Mouse (Mus musculus) forebrain, embryonic 12.5 days (tissue): ENCODE data around the gene Eml2. TPM values are rescaled to one million over a fixed set of nuclear protein-coding genes. Genes with fewer than 3 reads are reported as not detected.
A peak's percentile ranks its signal among the peaks of the same experiment; 100 is the strongest.

ENCODE experiments used
- ATAC-seq: fragments of 200-750 bp; cut with Nextera tagmentation; 2 replicates; pipeline ENCODE4 v1.8.0; 2017; ENCODE audit warnings: moderate TSS enrichment; ENCODE audit not compliant: low FRiP score
- H3K27ac ChIP-seq: fragments of 300-500 bp; sonication (generic); 2 replicates; pipeline ENCODE4 v1.5.1; 2016; ENCODE audit warnings: mild to moderate bottlenecking
- H3K27me3 ChIP-seq: fragments of 300-500 bp; sonication (generic); 2 replicates; pipeline ENCODE4 v1.6.1; 2016; ENCODE audit warnings: mild to moderate bottlenecking
- H3K36me3 ChIP-seq: fragments of 300-500 bp; sonication (generic); replicated peaks from 2 replicates; pipeline ENCODE4 v1.6.1; 2016; ENCODE audit warnings: mild to moderate bottlenecking
- H3K4me1 ChIP-seq: fragments of 300-500 bp; sonication (generic); 2 replicates; pipeline ENCODE4 v1.6.1; 2016
- H3K4me2 ChIP-seq: fragments of 300-500 bp; sonication (generic); 2 replicates; pipeline ENCODE4 v1.6.1; 2016; ENCODE audit warnings: mild to moderate bottlenecking, moderate library complexity
- H3K4me3 ChIP-seq: fragments of 300-500 bp; sonication (generic); replicated peaks from 2 replicates; pipeline ENCODE4 v1.5.1; 2016; ENCODE audit warnings: mild to moderate bottlenecking
- H3K9ac ChIP-seq: fragments of 300-500 bp; sonication (generic); 2 replicates; pipeline ENCODE4 v1.6.1; 2016; ENCODE audit warnings: mild to moderate bottlenecking
- H3K9me3 ChIP-seq: fragments of 300-500 bp; sonication (generic); 2 replicates; pipeline ENCODE4 v1.6.1; 2016
- WGBS: fragments of 180-500 bp; shearing (Covaris S2); methylation state at CpG from one replicate; pipeline ENCODE4 v1.1.7; 2016; 5-methylcytosine and 5-hydroxymethylcytosine counted together
- polyA plus RNA-seq: library from polyadenylated mRNA; unstranded; fragments of >200 nt; fragmentation: Nextera tagmentation; extraction: Ambion mirVana; gene quantifications from 2 replicates; pipeline ENCODE4 v1.2.1, GENCODE M21; 2016

The Eml2 gene
- polyA plus RNA-seq, 1 experiment from 2014 or later, result 6.5 TPM

- Histone ChIP-seq H3K27me3 (peaks cover 56% of the 10 kb centered on the region), H3K27ac (no peak overlapping the region), H3K4me1 (peaks cover 37% of the 10 kb centered on the region), H3K9ac (no peak overlapping the region), H3K4me2 (peak overlapping the region; percentile 34), H3K4me3 (no peak overlapping the region), H3K36me3 (no peaks in the 10 kb centered on the region), H3K9me3 (peaks cover 7% of the 10 kb centered on the region; the same call in 1 of the 2 replicates)
- 3% methylated on average over 13 of the region's 13 CpGs for whole genome bisulfite sequencing
- no peak for ATAC-seq
Measured at GRCm38 (mm10) chr7:19164978-19165377, 11.2 kb upstream of the Eml2 start.

GRCm38 (mm10) chr7:19165656-19166423, 10.4 kb upstream of the Eml2 start, which contains the start of gene Gipr:
Gene Gipr, minus strand, starts transcription at chr7:19166127.
- 12% methylated on average over 14 of the region's 14 CpGs for WGBS
- Histone ChIP-seq H3K9me3 (peaks cover 7% of the 10 kb centered on the region; the same call in 1 of the 2 replicates), H3K36me3 (no peaks in the 10 kb centered on the region), H3K27me3 (peaks cover 48% of the 10 kb centered on the region), H3K27ac (no peak within 1 kb of the TSS), H3K4me2 (peak within 1 kb of the TSS; percentile 37), H3K4me1 (peaks cover 33% of the 10 kb centered on the region), H3K9ac (0 out of 2 replicates have a peak within 1 kb of the TSS, but pooled peaks have one; percentile 9), H3K4me3 (0 out of 2 replicates have a peak within 1 kb of the TSS, but pooled peaks have one; percentile 1)
- peak; percentile 57 for ATAC-seq

GRCm38 (mm10) chr7:19166990-19167389, 9.2 kb upstream of the Eml2 start:
- Histone ChIP-seq H3K9ac (no peak overlapping the region), H3K9me3 (peaks cover 7% of the 10 kb centered on the region; the same call in 1 of the 2 replicates), H3K27me3 (peaks cover 44% of the 10 kb centered on the region), H3K27ac (no peak overlapping the region), H3K4me2 (no peak overlapping the region), H3K4me1 (peaks cover 36% of the 10 kb centered on the region), H3K36me3 (no peaks in the 10 kb centered on the region), H3K4me3 (no peak overlapping the region)
- 87% methylated on average over 3 of the region's 3 CpGs for WGBS
- ATAC-seq, result no peak

- H3K4me2 ChIP-seq, result no peak overlapping the region
- WGBS, result 58% methylated on average over 10 of the region's 10 CpGs
- no peak overlapping the region for H3K9ac ChIP-seq
- no peaks in the 10 kb centered on the region for H3K36me3 ChIP-seq
- ATAC-seq, result no peak
- H3K4me3 ChIP-seq, result no peak overlapping the region
- H3K4me1 ChIP-seq, result peaks cover 36% of the 10 kb centered on the region
- H3K9me3 ChIP-seq, result peaks cover 7% of the 10 kb centered on the region; the same call in 1 of the 2 replicates
- peaks cover 28% of the 10 kb centered on the region for H3K27me3 ChIP-seq
- H3K27ac ChIP-seq, result no peak overlapping the region
Measured at GRCm38 (mm10) chr7:19169506-19169905, 6.7 kb upstream of the Eml2 start.

- Histone ChIP-seq H3K4me1 (peaks cover 29% of the 10 kb centered on the region), H3K9ac (no peak overlapping the region), H3K36me3 (no peaks in the 10 kb centered on the region), H3K4me2 (no peak overlapping the region), H3K27me3 (peaks cover 26% of the 10 kb centered on the region), H3K4me3 (no peak overlapping the region), H3K9me3 (peaks cover 7% of the 10 kb centered on the region; the same call in 1 of the 2 replicates), H3K27ac (no peak overlapping the region)
- 71% methylated on average over 8 of the region's 8 CpGs for WGBS
- ATAC-seq, result no peak
Measured at GRCm38 (mm10) chr7:19170142-19170541, 6.1 kb upstream of the Eml2 start.

- Histone ChIP-seq H3K4me2 (no peak overlapping the region), H3K9me3 (peaks cover 7% of the 10 kb centered on the region; the same call in 1 of the 2 replicates), H3K27ac (no peak overlapping the region), H3K4me1 (peaks cover 36% of the 10 kb centered on the region), H3K4me3 (no peak overlapping the region), H3K9ac (no peak overlapping the region), H3K36me3 (no peaks in the 10 kb centered on the region), H3K27me3 (peaks cover 31% of the 10 kb centered on the region)
- ATAC-seq, result no peak
- 60% methylated on average over 8 of the region's 8 CpGs for WGBS
Measured at GRCm38 (mm10) chr7:19171831-19172230, 4.4 kb upstream of the Eml2 start.

GRCm38 (mm10) chr7:19172874-19173273, 3.3 kb upstream of the Eml2 start:
- WGBS, result 5% methylated on average over 17 of the region's 17 CpGs

GRCm38 (mm10) chr7:19176516-19176947, 311 bp downstream of the Eml2 start:
- 3% methylated on average over 17 of the region's 21 CpGs for WGBS
- Histone ChIP-seq H3K4me1 (peaks cover 63% of the 10 kb centered on the region), H3K9ac (peak overlapping the region; percentile 57), H3K36me3 (no peaks in the 10 kb centered on the region), H3K27me3 (peaks cover 75% of the 10 kb centered on the region), H3K9me3 (no peaks in the 10 kb centered on the region), H3K27ac (peak overlapping the region; percentile 61; the same call in 1 of the 2 replicates), H3K4me3 (peak overlapping the region; percentile 53), H3K4me2 (peak overlapping the region; percentile 71)
- ATAC-seq, result peak; percentile 33

More at GRCm38 (mm10) chr7:19172874-19173273, 3.3 kb upstream of the Eml2 start:
- Histone ChIP-seq H3K36me3 (no peaks in the 10 kb centered on the region), H3K4me3 (peak overlapping the region; percentile 32), H3K27me3 (peaks cover 41% of the 10 kb centered on the region), H3K9ac (peak overlapping the region; percentile 44), H3K9me3 (no peaks in the 10 kb centered on the region), H3K4me2 (peak overlapping the region; percentile 61), H3K4me1 (peaks cover 43% of the 10 kb centered on the region), H3K27ac (no peak overlapping the region)
- peak; percentile 36 for ATAC-seq

GRCm38 (mm10) chr7:19177216-19177615, 995 bp downstream of the Eml2 start:
- H3K27me3 ChIP-seq, result peaks cover 71% of the 10 kb centered on the region
- H3K4me2 ChIP-seq, result peak overlapping the region; percentile 71
- WGBS, result 66% methylated on average over 7 of the region's 7 CpGs
- H3K9me3 ChIP-seq, result no peaks in the 10 kb centered on the region
- H3K4me1 ChIP-seq, result peaks cover 61% of the 10 kb centered on the region
- H3K9ac ChIP-seq, result no peak overlapping the region; the same call in 1 of the 2 replicates
- H3K4me3 ChIP-seq, result peak overlapping the region; percentile 53
- no peaks in the 10 kb centered on the region for H3K36me3 ChIP-seq
- no peak overlapping the region for H3K27ac ChIP-seq
- ATAC-seq, result no peak

GRCm38 (mm10) chr7:19178035-19178434, 1.8 kb downstream of the Eml2 start:
- H3K36me3 ChIP-seq, result no peaks in the 10 kb centered on the region
- peak overlapping the region; percentile 49 for H3K4me2 ChIP-seq
- peaks cover 55% of the 10 kb centered on the region for H3K4me1 ChIP-seq
- H3K9me3 ChIP-seq, result no peaks in the 10 kb centered on the region
- H3K27ac ChIP-seq, result no peak overlapping the region
- WGBS, result 6% methylated on average over 18 of the region's 18 CpGs
- H3K9ac ChIP-seq, result no peak overlapping the region
- H3K4me3 ChIP-seq, result peak overlapping the region; percentile 15
- peaks cover 69% of the 10 kb centered on the region for H3K27me3 ChIP-seq
- no peak for ATAC-seq

GRCm38 (mm10) chr7:19178443-19179092, 2.3 kb downstream of the Eml2 start:
- H3K4me1 ChIP-seq, result peaks cover 55% of the 10 kb centered on the region

GRCm38 (mm10) chr7:19179173-19179572, 3.0 kb downstream of the Eml2 start:
- Histone ChIP-seq H3K4me2 (peak overlapping the region; percentile 49), H3K9ac (peak overlapping the region; percentile 5), H3K27ac (no peak overlapping the region), H3K27me3 (peaks cover 64% of the 10 kb centered on the region), H3K9me3 (no peaks in the 10 kb centered on the region), H3K36me3 (0 out of 2 replicates have a peak, but pooled peaks cover 4% of the 10 kb centered on the region), H3K4me1 (peaks cover 57% of the 10 kb centered on the region), H3K4me3 (peak overlapping the region; percentile 30)
- WGBS, result under 1% methylated on average over 32 of the region's 32 CpGs
- ATAC-seq, result no peak

More at GRCm38 (mm10) chr7:19178443-19179092, 2.3 kb downstream of the Eml2 start:
- H3K9ac ChIP-seq, result 0 out of 2 replicates have a peak overlapping the region, but pooled peaks have one; percentile 5
- H3K27me3 ChIP-seq, result peaks cover 66% of the 10 kb centered on the region
- peak overlapping the region; percentile 30 for H3K4me3 ChIP-seq
- 0 out of 2 replicates have a peak, but pooled peaks cover 2% of the 10 kb centered on the region for H3K36me3 ChIP-seq
- no peaks in the 10 kb centered on the region for H3K9me3 ChIP-seq
- ATAC-seq, result no peak
- peak overlapping the region; percentile 49 for H3K4me2 ChIP-seq
- 7% methylated on average over 27 of the region's 27 CpGs for WGBS
- H3K27ac ChIP-seq, result no peak overlapping the region
